Mouse (Mus musculus) urinary bladder, postnatal 10 days (tissue): ENCODE measurements around the gene Clca3b.
A peak's percentile ranks its signal among the peaks of the same experiment; 100 is the strongest.
"Not testable (repeated sequence)": the region's sequence is repeated elsewhere in the genome, so short reads cannot be mapped to it uniquely, and the experiment has no call there.

Experiments
- DNase-seq: peaks from one replicate; pipeline ENCODE4 v3.0.0; 2022; ENCODE audit warnings: low spot score

Gene Clca3b

GRCm38 (mm10) chr3:144849014-144849556 is at the start of gene Clca3b:
TSS of gene Clca3b (minus strand) at chr3:144849357.
- not testable (repeated sequence) for DNase-seq

DNA sequence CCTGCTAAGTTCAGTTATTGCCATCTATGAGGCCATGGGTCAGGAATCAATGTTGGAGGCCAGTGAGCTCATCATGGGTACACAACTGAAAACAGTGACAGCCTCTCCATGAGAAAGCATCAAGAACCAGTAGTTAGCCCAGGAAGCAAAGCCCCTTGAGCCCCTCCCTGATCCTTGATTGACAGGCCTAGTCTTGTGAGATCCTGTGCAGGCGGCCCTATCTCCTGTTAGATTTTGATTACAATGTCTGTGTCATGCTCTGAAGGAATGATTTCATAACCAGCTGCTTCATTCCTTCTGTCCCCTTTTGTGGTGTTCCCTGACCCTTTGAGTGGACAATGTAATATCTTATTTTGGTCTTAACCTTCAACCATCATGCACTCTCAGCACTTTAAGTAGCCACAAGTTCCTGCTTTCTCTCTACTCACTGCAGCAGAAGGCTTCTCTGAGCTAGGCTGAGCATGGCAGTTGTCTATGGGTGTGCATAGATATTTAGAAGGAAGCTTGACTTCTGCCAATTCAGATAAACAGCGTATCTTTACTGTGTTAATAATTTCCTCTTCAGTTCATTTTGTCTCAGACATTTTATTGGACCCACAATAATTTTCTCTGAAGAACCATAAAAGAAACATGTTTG is 48.0 kb upstream of the Clca3b start:
- DNase-seq = no peak

- DNase-seq = no peak
Measured at GRCm38 (mm10) chr3:144890246-144890758, 41.1 kb upstream of the Clca3b start.

DNA sequence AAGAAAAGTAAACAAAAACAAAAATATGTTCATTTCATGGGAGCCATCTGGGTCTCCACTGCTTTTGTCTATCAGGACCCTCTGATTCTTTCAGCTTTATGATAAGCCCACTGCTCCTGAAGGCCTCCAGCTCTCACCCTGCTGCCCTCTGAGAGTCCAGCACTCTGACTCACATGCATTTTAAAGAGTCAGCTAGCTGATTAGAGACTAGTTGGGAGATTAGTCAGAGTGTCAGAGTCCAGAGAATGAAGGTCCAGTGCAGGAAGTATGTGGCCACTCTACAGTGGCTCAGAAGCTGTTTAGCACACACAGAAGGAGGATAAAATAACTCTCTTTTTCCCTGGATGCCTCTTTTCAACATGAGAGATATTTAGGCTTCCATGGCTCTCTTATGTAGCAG is 37.8 kb upstream of the Clca3b start:
- DNase-seq = no peak

GRCm38 (mm10) chr3:144872012-144872411 is 22.9 kb upstream of the Clca3b start:
- DNase-seq = not testable (repeated sequence)

DNA sequence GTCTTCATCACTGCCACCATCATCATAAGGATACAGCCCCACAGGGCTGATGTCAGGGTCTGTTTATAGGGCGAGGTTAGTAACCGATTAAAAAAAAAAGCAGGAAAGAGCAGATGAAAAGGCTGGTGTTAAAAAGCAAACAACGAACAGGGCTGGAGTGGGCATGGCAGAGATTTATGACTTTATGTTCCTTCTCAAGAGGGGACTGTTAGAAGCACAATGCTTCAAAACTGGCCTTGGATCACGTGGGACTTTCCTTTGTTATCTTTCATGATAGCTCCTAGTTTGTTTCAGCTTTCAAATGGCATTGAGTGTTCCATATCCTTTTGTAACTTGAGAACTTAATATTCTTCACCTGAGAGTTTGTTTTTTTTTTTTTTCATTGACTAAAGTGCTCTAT is 427 bp upstream of the Clca3b start:
- DNase-seq = no peak

GRCm38 (mm10) chr3:144827257-144827656 is 21.9 kb downstream of the Clca3b start:
- DNase-seq = no peak

- DNase-seq = peak; percentile 46
Measured at GRCm38 (mm10) chr3:144825151-144825550, 24.0 kb downstream of the Clca3b start.

DNA sequence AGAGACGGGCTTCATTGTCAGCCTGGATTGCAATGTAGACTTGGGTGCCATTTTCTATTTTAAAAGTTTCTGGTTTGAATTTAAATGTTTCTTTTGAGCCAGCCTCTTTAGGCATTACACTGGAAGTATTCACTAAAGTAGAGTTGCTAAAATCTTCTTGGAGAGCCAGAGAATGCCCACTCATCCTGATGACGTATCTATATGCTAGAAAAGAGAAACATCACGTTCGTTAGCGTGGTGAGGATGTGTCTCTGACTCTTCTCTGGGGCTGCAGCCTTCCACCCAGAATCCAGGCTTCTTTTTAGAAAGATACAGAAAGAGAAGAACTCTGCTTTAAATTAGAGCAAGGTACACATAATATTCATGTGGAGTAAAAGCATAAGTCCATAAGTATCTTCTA is 25.8 kb downstream of the Clca3b start:
- no peak for DNase-seq

- no peak for DNase-seq
Measured at GRCm38 (mm10) chr3:144820632-144821031, 28.5 kb downstream of the Clca3b start.

GRCm38 (mm10) chr3:144819219-144819618 is 29.9 kb downstream of the Clca3b start, which contains the start of gene Clca3a2:
TSS of gene Clca3a2 (minus strand) at chr3:144819494.
- DNase-seq = not testable (repeated sequence)

DNA sequence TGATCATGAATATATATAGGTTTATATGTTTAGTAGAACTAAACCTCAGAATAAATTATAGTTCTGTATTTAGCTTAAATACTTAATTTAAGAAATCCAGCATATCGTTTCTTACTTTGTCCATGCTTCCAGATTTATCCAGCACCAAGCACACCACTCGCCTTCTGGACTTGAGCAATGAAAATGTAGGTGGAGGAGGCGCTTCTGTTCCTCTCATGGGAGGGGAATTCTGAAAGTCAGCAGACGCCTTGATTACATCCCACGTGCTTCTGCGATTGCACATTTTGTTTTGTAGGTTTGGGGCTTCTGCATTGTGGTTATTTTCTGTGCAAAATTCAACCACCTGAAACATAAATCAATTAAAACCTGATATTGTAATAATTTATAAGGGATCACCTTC is 35.8 kb downstream of the Clca3b start:
- DNase-seq = not testable (repeated sequence)

- no peak for DNase-seq
Measured at GRCm38 (mm10) chr3:144811821-144812220, 37.3 kb downstream of the Clca3b start.

GRCm38 (mm10) chr3:144808153-144808925 is 40.8 kb downstream of the Clca3b start:
- DNase-seq = not testable (repeated sequence)

DNA sequence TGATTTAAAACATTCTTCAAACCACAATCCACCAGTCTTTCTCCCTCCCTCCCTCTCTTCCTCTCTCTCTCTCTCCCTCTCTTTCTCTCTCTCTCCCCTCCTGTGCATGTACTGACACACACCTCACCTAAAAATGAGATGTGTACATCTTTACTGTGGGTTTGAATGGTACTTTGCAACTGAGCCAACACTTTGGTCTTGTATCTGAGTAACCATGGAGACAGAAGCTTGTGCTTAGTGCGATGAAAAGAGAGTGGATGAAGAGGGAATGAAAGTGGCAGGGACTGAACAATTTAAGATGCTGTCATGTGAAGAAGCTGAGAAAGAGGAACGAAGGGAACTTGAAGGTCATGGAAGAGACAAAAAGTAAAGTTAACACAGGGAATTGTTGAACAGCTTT is 42.5 kb downstream of the Clca3b start:
- not testable (repeated sequence) for DNase-seq

GRCm38 (mm10) chr3:144801861-144802260 is 47.3 kb downstream of the Clca3b start:
- no peak for DNase-seq

DNA sequence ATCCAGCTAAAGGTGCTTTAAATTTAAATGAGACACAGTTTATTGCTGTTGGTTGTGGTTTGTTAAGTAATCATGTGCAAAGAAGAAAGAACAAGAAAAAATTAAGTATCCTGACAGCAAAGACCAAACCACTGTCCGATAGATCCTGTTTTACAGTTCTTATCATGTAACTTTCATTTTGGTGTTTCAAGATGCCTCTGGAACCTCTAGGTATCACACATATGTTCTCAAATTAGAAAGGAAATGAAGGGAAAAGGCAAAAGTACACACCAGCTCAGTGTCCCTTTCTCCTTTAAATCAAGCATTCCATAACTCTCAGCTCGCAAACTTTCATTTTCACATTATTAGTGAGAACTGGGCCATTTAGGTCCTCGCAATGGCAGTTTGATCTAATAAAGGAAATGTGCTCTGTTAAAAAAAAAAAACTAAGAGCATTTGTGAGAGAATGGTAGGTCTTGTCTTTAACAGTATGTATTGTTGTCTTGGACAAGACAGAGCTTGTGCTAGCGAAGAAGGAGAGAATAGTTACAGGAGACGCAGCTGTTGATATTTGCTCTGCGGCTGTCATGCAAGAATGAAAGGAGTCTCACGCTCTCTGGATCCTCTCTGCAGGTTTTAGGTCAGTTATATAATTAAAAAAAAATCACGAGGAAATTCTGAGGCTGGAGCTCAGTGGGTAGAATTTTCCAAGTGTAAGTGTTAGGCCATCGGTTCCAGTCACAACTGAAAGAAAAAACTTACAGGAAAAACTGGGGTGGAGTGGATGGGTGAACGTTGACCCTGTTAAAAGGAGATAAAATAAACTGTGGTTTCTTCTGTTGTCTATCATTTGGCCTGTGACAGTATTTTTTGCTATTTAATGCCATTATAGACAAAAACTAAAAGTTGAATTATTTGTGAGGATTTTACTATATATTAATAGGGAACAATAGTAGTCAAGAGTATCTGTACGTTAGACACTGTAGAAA is 63.7 kb downstream of the Clca3b start:
- DNase-seq = no peak
